Mouse (Mus musculus) cerebellum, postnatal 25 days (tissue): ENCODE results near the gene Mks1.

Experiments used
- DNase-seq, 2 experiments: peaks; one replicate each; pipeline ENCODE4 v3.0.0; 2021; ENCODE audit warnings: mixed read lengths in 2 of 2

Gene Mks1

DNA sequence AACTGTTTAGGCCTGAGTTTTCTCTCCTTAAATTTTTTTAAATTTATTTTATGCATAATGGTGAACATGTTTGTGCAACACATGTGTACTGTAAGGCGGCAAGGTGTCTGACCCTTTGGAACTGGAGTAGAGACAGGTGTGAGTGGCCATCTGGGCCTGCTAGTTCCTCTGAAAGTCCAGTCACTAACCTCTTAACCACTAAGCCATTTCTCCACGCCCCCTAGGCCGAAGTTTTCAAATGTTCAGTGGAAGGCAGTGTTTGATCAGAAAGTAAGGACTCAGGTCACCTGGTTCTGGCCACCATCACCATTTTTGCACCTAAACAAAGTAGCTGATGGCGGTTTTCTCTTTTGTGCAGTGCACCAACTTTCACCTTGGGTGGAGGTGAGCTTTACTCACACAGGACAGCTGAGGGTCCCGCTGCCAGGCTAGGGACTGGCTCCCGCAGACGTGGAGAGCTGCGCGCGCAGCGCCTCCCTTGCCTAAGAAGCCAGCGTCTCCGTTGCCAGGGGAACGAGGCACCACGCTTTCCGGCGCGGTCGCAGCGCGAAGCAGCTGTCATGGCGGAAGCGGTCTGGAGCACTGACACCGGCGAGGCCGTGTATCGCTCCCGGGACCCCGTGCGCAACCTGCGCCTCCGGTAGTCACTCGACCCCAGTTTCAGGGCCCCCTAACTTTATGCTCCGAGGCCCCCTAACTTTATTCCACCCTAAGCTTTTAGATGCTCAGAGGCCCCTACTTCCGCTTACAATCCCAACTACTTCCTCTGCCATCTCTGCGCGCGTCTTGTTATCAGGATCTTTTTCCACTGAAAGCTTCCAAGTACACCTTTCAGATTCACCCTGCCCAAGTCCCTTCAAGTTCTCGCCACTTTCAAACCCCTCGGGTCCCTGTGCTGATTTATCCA lies at the start of gene Mks1:
TSS of gene Mks1 (plus strand) at position 526 of the 907 bp plus-strand sequence.
- peak; percentile 92 to 95 for DNase-seq

DNA sequence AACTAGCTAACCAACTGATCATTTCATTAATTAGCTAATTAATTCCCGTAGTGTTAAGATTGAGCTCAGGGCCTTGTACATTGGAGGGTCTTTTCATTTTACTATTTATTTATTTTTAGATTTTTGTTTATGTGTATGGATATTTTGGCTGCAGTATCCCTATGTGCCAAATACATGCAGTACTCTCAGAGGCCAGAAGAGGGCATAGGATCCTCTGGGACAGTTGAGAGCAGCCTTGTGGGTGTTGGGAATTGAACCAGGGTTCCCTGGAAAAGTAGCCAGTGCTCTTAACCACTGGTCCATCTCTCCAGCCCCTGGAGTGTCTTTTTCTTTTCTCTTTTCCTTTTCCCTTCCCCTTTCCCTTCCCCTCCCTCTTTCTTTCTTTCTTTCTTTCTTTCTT lies 47.6 kb upstream of the Mks1 start:
- peak in 1 of 2 experiments; percentile 48 for DNase-seq

DNA sequence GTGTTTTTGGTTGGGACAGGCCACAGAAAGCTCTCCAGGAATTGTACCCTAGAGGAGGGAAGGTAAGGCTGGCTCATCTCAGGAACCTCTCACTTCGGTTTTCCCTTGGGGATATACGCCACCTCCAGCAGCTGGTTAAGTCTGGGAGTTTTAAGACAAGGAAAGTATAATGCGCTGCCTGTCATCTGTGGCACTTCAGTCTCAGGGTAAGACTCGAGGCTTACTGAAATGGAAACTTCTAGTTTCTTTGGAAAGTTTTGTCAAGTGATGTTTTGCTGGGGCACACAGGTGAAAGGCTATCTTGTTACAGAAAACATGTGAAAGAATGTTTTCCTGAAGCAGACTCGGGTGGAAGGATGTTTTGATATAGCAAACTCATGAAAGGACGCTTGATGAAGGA lies 45.6 kb upstream of the Mks1 start:
- DNase-seq: no peak

DNA sequence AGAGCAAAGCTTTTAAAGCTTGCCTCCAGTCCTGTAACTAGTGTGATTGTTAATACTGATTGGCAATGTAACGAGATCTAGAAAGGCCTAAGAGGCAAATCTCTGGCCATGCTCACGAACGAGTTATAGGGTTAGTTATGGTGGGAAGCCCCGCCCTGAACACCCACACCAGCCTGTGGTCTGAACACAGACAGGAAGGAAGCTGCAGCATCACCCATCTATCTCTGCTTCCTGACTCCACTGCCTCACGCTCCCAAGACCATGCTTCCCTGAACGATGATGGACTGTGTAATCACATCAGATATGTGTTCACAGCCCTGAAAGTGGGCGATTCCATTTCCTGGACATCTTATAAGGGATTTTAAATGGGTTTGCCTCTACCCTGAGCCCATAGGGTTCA lies 44.8 kb upstream of the Mks1 start:
- DNase-seq: no peak

DNA sequence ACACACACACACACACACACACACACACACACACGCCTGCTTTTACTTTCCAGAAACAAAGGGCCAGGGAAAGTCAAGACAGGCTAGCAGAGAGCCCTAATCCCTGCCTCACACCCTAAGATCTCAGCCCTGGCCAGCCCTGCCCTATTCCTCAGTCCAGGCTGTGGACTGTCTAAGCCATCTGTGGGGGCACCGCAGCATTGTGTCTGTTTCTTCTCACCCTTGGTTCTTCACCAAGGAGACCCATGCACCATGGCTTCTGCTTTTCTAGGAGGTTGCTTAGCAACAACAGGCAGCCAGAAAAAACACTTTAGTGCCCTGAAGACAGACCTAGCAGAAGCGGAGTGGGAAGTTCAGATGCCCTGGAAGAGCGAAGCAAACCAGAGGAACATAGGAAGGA lies 41.6 kb upstream of the Mks1 start:
- DNase-seq: no peak

DNA sequence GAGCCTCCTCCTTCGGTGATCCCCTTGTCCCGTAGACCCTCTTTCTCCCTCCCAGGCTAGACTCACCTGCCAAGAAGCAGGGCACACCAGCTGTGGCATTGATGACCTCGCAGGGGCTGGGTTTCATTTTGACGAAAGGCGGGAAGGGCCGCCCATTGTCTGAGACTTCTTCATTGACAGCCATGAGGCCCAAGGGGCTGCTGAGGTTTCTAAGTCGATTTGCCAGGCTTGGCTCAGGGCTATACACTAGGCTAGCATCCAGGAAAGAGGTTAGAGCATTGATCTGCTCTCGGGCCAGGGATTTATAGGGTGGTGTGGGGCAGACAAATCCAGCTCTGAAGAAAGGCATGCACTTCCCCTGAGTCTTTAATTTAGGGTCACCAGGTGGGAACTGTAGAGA lies 38.2 kb upstream of the Mks1 start:
- no peak for DNase-seq

DNA sequence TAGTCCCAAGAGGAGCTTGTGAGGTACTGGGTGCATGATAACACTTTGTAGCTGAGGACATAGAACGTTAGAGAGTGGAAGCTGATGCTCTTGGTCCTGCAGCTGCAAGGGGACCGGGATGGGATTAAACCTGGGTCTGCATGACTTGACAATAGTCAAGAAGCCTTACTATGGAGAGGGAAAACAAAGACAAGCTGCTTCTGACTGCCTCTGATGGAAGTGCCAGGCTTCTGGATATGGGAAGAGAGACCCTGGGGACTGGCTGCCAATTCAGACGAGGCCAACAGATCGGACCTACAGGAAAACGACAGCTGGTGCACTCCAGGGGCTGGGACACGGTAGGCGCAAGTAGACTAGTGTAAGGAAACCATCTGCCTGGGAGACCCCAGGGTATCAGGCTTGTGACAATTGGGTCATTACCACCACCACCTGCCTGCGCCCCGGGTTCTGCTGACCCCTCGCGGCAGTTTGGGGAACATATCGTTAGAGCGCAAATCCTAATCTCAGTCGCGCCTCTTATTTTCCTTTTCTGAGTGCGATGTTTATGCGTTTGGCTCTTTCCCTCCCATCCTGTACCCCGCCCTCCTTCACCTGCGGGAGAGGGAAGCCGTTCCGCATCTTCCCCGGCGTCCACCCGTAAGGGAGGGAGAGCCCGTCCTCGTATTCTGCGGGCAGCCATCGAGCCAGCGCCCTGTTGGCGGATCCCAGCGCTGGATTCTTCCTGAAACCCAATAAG lies 36.1 kb upstream of the Mks1 start:
- DNase-seq: peak; percentile 86 to 88

DNA sequence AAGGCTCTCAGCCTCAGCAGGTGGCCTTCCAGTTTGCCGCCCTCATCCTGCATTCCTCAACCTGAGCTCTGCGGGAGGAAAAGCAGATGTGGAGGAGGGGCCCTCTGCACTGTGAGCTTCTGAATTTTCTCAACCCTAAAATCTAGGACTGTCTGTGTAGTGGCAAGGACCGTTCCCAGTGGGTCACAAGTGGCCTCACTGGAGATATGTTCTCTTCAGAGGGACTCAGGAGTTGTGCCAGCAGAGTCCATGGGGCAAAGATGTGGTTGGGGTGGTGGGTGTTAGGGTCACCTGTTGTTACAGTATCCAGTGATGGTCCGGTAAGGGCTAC lies 35.6 kb upstream of the Mks1 start:
- no peak for DNase-seq

DNA sequence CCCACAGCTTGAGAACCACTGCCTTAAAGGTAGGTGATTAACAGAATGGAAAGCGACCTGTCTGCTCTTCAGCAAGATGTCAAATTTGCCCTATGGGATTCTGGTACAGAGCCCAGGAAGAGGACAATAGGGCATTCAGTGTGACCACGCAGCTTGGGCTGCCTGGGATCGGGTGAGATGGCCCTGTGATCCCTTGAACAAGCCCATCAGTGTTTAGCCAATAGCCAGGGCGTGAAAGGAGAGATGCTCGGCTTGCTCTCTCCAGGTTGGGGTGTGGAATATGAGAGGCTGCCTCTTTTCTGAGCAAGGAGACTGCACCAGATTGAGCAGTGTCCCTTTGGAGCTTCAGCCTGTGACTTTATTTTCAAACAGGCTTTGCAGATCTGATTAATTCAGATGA lies 31.5 kb upstream of the Mks1 start:
- DNase-seq: no peak

DNA sequence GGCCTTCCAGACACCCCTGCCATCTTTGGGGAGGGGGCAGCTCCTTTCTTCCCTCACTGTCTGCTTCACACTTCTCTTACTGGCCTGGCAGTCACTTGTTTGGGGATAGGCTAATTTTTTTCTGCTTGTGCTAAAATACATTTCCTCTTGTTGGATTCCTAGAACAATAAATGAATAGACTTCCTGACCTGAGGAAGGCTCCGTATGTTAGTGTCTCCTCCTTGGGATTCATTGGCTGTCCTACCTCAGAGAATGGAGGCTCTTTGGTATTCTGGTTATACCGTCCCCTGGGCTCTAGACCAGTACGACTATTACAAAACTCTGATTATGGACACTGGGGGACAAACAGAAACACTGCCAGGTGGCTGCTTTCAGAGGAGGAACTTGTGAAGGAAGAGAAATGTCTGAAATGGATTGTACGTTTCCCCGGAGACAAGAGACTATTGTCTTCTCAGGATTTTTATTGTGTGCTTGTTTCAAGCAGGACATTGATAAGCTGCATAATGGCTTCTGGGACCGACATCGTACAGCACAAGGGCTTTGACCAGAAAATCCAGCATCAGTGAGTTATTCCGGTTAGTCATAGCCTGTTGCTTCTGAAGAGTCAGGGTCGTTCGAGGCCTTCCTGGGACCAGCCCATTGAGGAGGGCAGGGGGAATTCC lies 24.6 kb upstream of the Mks1 start, which contains the start of gene Lpo:
TSS of gene Lpo (minus strand) at position 51 of the 662 bp plus-strand sequence.
- no peak for DNase-seq

DNA sequence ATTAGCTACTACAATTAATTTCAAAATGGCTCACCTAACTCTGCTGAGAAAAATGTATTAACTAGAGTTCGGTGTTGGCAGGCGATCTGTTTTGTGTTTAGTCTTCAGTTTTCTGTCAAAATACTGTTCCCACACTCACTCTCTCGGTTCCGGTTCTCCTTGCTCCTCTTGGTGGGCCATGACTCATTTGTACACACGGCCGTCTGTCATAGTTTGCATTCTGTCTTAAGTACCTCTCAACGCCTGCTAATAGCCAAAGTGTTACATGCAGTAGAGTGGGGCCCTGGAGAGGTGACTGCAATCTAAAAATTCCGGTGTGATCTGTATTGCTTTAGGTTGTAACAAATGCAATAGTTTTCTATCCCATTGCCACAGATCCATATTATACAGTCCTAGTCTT lies 12.3 kb upstream of the Mks1 start:
- no peak for DNase-seq

DNA sequence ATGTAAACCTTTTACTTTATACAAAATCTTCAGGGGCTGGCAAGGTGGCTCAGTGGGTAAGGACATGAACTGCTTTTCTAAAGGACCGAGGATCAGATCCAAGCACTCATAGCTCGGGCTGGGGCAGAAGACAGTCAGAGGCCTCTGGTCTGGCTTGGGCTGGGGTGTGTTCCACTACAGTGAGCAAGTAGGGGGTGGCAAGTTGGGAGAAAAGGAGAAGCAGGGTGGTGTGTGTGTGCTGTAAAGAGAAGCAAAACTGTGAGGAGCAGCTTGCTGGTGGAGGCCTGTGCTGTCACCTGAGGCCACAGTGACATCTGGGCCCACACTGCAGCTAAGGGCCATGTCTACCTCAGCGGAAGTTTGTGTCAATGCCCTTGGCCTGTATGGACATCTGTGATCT lies 11.6 kb upstream of the Mks1 start:
- no peak for DNase-seq

DNA sequence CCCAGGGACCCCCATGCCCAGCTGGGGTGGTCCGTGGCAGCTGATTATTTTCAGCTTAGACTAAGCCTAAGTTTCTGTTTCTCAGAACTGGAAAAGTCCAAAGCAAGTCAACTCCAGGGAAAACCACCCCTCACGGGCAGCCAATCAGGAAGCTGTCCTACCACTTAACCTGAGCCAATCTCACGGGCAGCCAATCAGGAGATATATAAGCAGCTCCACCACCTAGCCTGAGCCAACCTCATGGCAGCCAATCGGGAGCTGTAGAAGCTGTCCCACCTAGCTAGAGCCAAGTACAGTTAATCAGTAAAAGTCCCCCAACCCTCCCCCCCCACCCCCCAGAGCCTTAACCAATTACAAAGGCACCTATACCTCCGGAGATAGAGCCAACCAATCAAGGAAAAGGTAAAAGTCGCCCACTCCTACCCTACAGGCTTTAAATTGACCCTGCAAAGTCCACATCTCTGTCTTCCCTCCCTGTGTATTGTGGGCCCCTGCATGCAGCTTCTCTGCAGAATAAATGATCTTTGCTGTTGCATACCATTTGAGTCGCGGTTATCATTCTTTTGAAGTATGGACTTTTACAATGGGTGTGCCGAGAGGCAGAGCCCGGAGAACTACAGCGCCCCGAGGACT lies 5.9 kb upstream of the Mks1 start:
- DNase-seq: no peak

DNA sequence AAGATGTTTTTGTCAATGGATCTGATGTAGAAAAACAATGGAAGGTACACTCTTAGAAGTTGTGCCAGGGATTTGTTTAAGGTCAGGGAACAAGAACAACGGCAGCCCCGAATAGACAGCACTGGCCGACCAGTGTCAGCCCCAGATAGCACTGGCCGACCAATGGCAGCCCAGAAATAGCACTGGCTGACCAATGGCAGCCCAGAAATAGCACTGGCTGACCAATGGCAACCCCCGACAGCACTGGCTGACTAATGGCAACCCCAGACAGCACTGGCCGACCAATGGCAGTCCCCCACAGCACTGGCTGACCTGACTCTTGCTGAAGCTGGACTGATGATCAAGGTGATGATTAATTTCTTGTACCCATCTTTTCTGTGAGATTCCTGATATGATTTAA lies 5.1 kb upstream of the Mks1 start:
- DNase-seq: no peak

DNA sequence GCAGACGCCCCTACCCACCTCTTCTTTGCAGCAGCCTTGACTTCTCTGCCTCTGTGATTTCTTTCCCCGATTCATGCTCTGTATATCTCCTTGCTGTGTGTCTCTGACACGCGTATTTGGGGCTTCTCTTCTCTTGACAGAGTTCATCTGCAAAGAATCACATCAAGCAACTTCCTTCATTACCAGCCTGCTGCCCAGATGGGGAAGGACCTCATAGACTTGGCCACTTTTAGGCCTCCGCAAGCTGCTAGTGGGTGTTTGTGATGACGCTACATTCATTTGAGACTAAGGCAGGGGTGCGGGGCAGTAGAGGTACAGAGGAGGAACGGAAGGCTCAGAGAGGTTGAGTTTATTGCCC lies 561 bp downstream of the Mks1 start:
- peak in 1 of 2 experiments; percentile 34 for DNase-seq

DNA sequence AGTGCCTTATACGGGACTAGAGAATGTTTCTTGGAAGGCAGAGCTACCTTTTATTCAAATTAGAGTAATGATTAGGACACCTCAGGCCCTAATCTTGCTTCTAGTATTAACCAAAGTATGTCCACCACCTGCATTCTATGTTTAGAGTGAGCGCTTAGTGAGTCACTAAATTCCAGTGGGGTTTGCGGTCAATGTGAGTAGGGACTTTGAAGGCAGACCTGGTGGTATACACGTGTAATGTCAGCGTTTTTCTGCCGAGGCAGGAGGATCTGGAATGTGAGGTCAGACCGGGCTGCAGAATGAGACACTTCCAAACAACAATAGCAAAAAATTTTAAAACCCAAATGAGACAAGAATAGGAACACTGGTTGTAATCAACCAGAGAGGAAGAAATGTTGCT lies 1.5 kb downstream of the Mks1 start:
- no peak for DNase-seq

DNA sequence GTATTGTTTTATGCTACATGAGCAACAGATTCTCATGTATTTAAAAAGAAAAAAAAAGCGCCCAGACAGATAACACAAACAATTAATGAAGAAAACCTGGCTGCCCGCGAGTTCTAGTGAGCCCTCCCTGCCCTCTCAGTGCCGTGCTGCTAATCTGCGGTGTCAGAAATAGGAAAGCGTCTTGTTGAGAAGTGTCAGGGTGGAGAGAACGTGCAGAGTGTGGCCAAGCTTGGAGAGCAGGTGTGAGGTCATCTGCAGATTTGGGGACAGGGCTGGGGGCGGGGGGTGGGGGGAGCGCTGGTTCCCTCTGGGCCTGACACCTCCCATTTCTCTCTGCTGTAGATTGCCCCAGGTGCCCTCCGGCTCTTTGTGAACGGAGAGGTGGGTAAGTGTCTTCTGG lies 6.3 kb downstream of the Mks1 start:
- no peak for DNase-seq

DNA sequence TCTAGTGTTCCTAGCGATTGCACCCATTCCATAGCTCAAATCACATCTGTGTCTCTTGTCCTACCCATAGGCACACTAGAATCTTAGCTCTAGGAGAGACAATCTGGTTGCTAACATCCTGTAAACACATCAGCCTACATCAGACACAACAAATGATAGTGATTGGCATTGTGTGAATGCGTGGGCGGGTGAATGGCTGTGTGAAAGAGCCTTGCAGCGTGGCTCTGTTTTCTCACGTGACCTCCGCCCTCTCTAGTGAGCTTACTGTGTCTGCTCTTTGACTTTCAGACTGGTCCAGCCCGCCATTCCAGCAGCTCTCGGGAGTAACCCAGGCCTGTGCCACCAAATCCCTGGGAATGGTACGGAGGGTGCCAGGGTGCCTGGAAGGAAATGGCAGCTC lies 7.4 kb downstream of the Mks1 start:
- no peak for DNase-seq

DNA sequence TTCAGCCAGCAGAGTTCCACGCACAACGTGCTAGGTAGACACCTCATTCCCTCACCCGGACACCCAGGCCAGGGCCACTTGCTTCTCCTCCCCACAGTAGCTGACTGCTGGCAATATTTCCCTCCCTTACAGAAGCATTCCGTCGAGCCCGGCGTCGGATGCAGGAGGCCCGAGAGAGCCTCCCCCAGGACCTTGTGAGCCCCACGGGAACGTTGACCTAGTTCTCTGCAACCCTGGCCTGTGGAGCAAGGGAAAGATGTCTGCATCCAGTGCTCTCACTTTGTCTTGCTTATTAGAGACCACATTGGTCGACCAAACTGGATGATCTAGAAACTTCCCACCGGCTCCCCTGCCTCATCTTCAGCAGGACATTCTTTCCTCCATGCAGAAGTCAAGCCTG lies 9.8 kb downstream of the Mks1 start:
- DNase-seq: no peak

DNA sequence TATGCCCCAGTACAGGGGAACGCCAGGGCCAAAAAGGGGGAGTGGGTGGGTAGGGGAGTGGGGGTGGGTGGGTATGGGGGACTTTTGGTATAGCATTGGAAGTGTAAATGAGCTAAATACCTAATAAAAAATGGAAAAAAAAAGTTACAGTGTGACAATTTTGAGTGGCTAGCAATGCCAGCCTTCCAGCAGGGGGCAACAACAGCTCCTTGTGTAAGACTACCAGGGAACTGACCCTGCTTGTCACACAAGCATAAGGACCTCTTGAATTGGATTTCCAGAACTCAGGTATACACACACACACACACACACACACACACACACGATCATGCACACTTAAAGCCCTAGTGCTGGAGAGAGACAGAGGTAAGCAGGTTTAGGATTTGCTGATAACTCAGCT lies 13.9 kb downstream of the Mks1 start:
- peak in 1 of 2 experiments; percentile 26 for DNase-seq

DNA sequence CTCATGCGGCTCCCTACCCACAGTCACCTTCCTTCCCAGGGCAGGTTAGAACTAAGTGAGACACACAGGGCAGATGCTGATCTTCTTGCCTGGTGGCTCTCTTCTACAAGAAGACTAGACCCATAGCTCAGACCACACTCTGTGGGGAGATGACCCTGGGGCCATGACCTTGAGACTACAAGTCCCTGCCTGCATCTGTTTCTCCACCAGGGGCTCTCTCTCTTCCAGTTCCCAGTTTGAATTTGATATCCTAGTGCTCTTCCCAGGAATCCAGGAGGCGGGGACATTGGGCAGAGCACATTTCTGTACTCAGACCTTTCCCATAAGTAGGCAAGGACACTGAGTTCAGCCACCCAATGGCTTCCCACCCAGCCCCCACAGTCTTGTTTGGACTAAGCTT lies 17.1 kb downstream of the Mks1 start:
- DNase-seq: no peak

DNA sequence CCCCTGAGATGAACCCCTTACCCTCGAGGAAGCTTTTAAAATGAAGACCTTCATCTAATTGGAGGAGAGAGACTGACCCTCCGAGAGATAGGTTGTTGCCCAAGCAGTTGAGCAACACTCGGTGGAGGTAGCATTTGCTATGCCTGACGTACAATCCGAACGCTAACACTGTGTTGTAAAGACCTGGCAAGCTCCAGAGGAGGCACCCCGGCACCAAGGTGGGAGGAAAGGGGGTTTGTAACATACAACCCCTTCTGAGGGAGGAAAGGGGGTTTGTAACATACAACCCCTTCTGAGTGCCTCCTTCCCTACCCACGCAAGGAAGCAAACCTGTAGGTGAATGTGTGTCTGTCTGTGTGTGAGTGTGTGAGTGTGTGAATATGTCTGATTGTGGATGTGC lies 18.8 kb downstream of the Mks1 start:
- no peak for DNase-seq

DNA sequence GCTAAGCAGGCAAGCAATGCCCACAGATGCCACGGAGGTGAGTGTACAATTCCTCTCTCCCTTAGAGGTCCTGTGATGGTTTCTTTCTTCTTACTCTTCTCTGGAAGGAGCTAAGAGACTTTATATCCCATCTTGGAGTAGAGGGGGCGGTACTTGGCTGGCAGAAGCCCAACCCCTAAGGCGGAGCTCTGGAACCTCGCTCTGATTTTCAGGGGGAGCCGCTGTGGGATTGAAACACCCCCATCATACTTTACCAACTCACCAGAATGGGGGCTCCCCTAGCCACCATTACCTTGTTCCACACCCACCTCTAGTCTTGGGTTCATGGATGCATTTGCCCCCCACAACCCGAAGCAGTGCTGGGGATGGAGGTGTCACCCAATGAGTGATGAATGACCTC lies 22.4 kb downstream of the Mks1 start, which contains the start of gene Epx:
TSS of gene Epx (minus strand) at position 101 of the 400 bp plus-strand sequence.
- no peak for DNase-seq
